Mouse (Mus musculus) ovary, adult 10 weeks (tissue): Measurements from ENCODE around the gene Prmt9. TPM values are rescaled to one million over a fixed set of nuclear protein-coding genes. Genes with fewer than 3 reads are reported as not detected.

Source experiments
- polyA plus RNA-seq: library from polyadenylated mRNA; stranded (reverse); fragments of 350-450 nt; fragmentation: Illumina TruSeq; extraction: RNeasy Lipid Tissue Mini Kit (QIAGEN cat#74804); gene quantifications from one replicate; pipeline ENCODE4 v1.2.3, GENCODE M21; 2014

Prmt9 gene
- 34.6 TPM for polyA plus RNA-seq

DNA sequence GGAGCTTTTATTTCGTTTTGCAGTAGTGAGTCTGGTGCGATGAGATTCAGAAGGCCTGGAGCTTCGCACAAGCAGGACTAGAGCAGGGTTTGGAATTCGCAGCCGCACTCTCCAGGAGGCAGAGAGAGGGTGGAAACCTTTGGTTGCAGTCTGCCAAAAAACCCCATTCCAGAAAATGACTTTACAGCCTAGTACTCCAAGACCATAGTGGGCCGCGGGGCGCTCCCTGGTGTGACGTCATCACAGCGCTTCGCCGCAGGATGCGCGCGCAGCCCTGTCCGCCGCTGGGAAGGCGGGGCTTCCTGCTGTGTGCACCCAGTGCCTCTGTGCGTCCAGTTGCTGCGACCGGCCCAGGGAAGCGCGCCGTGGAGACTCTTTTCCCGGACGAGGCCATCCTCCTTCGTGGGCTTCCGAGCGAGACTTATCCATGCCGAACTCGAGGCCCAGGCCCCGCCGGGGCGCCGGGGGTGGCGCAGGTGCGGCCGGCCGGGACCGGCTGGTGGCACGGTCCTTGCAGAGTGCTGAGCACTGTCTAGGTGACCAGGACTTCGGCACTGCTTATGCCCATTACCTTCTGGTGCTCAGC lies at the start of gene Prmt9:
TSS of gene Prmt9 (plus strand) at position 277 of the 586 bp plus-strand sequence.

DNA sequence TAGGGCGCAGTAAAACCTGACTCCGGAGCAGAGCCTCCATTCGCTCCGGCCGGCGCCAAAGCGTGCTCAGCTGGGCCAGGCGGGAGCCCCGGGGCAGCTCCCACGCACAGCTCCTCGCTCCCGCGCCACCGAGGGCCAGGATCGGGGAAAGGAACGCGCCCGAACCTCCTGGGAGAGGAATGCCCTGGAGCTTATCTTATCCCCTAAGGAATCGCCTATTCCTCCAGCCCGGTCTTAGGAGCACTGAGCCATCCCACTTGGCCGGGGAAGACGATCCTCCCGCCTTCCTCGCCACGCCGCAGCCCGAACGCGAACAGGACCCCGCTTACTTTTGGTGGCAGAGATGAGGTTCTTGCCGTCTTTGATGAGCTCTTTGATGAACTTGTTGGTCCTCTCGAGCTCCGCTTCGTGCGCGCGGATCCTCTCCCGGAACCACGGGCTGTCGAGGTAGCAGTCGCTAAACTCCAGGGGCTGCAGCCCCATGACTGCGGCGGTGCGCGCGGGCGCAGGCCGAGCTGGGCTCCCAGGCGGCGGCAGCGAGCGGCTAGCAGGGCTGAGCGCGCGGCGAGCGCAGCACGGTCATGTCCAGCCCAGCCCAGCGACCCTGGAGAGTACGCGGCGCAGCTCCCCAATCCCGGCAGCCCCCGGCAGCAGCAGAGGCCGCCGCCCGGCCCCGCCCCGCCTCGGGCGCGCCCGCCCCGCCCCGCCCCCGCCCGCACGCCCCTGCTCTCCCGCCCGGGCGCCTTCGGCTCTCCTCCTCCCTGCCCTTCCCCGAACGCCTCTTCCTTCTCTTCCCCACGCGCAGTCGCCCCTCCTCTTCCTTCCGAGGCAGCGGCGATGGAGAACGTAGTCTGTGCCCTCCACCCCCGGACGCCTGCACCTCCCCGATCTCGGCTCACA lies 31.6 kb upstream of the Prmt9 start, which contains the start of gene Arhgap10:
TSS of gene Arhgap10 (minus strand) at position 653 of the 900 bp plus-strand sequence.

DNA sequence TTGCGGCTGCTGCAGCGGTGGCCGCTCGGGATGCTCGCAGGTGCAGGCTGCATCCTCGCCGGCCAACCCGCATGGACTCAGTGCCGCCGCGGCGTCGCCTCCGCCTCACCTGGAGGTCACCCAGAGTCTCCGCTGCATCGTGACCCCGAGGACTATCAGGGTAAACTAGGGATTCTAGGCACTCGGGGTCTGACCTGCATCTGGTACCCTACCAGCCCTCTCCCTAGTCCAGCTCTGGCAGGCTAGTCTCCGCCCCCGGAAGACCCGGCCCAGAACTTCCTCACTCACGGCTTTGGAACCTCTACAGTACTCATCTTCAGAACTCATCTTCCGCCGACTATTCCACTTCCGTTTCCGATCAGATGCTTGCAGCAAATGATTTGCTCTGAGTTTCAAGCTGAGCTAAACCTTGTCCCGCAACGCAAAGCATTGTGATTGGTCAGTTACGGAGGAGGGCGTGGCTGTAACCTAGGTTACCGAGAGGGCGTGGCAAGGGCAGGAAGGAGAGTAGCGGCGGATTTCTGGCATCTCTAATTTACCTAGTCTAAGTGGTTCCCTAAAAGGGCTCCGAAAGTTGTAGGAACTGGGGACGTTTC lies 61.3 kb downstream of the Prmt9 start, which contains the start of gene Tmem184c:
TSS of gene Tmem184c (minus strand) at position 325 of the 596 bp plus-strand sequence.

Other genes starting within 250 kb of the Prmt9 start
- 56.3 TPM for gene Arhgap10, start 31.4 kb upstream of the Prmt9 start, polyA plus RNA-seq
- gene Tmem184c, start 61.3 kb downstream of the Prmt9 start, polyA plus RNA-seq: 159 TPM
- gene Ednra, start 175.1 kb downstream of the Prmt9 start, polyA plus RNA-seq: 82.4 TPM